Mouse (Mus musculus) limb, embryonic 13.5 days (tissue): ENCODE results near the gene P2rx7. TPM values are rescaled to one million over a fixed set of nuclear protein-coding genes. Genes with fewer than 3 reads are reported as not detected.

ENCODE experiments used
- ATAC-seq: fragments of 200-750 bp; cut with Nextera tagmentation; 2 replicates; pipeline ENCODE4 v1.8.0; 2017; ENCODE audit warnings: low read depth, moderate number of reproducible peaks, moderate TSS enrichment; ENCODE audit not compliant: low FRiP score
- H3K27ac ChIP-seq: fragments of 300-500 bp; sonication (generic); 2 replicates; pipeline ENCODE4 v1.5.1; 2015; ENCODE audit warnings: inconsistent platforms, mild to moderate bottlenecking, moderate library complexity
- H3K27me3 ChIP-seq: fragments of 300-500 bp; sonication (generic); 2 replicates; pipeline ENCODE4 v1.6.1; 2015; ENCODE audit warnings: mild to moderate bottlenecking, inconsistent platforms
- H3K36me3 ChIP-seq: fragments of 300-500 bp; sonication (generic); 2 replicates; pipeline ENCODE4 v1.6.1; 2015; ENCODE audit warnings: inconsistent platforms, mild to moderate bottlenecking, moderate library complexity
- H3K4me1 ChIP-seq: fragments of 300-500 bp; sonication (generic); 2 replicates; pipeline ENCODE4 v1.6.1; 2015; ENCODE audit warnings: inconsistent platforms
- H3K4me2 ChIP-seq: fragments of 300-500 bp; sonication (generic); replicated peaks from 2 replicates; pipeline ENCODE4 v1.6.1; 2015; ENCODE audit warnings: inconsistent platforms, mild to moderate bottlenecking, moderate library complexity
- H3K4me3 ChIP-seq: fragments of 300-500 bp; sonication (generic); 2 replicates; pipeline ENCODE4 v1.5.1; 2015; ENCODE audit warnings: moderate library complexity, mild to moderate bottlenecking, inconsistent platforms
- H3K9ac ChIP-seq: fragments of 300-500 bp; sonication (generic); 2 replicates; pipeline ENCODE4 v1.6.1; 2015; ENCODE audit warnings: mild to moderate bottlenecking, inconsistent platforms
- H3K9me3 ChIP-seq: fragments of 300-500 bp; sonication (generic); 2 replicates; pipeline ENCODE4 v1.6.1; 2016; ENCODE audit warnings: inconsistent platforms
- WGBS: fragments of 180-500 bp; shearing (Covaris S2); methylation state at CpG from one replicate; pipeline ENCODE4 v1.1.7; 2015; 5-methylcytosine and 5-hydroxymethylcytosine counted together
- polyA plus RNA-seq: library from polyadenylated mRNA; unstranded; fragments of >200 nt; fragmentation: Nextera tagmentation; extraction: Ambion mirVana; gene quantifications from 2 replicates; pipeline ENCODE4 v1.2.1, GENCODE M21; 2015

The P2rx7 gene
- polyA plus RNA-seq, 1 experiment from 2014 or later: 1.2 TPM

- Histone ChIP-seq H3K36me3 (no peaks in the 10 kb centered on the region), H3K27me3 (no peaks in the 10 kb centered on the region), H3K9ac (no peak overlapping the region), H3K9me3 (no peaks in the 10 kb centered on the region), H3K4me1 (peaks cover 11% of the 10 kb centered on the region), H3K4me2 (no peak overlapping the region), H3K4me3 (no peak overlapping the region), H3K27ac (no peak overlapping the region)
- WGBS: 83% methylated on average over 14 of the region's 14 CpGs
- no peak for ATAC-seq
Measured at GRCm38 (mm10) chr5:122625565-122626252, 18.0 kb upstream of the P2rx7 start.

- no peak overlapping the region for H3K4me2 ChIP-seq
- no peaks in the 10 kb centered on the region for H3K36me3 ChIP-seq
- no peaks in the 10 kb centered on the region for H3K9me3 ChIP-seq
- H3K27ac ChIP-seq: no peak overlapping the region
- WGBS: 44% methylated on average over 2 of the region's 2 CpGs
- no peaks in the 10 kb centered on the region for H3K4me1 ChIP-seq
- H3K27me3 ChIP-seq: no peaks in the 10 kb centered on the region
- ATAC-seq: peak; percentile 54; the same call in 1 of the 2 replicates
- H3K4me3 ChIP-seq: no peak overlapping the region
- no peak overlapping the region for H3K9ac ChIP-seq
Measured at GRCm38 (mm10) chr5:122627243-122627642, 16.5 kb upstream of the P2rx7 start.

- H3K36me3 ChIP-seq: no peaks in the 10 kb centered on the region
- H3K4me3 ChIP-seq: no peak overlapping the region
- ATAC-seq: no peak
- H3K9me3 ChIP-seq: no peaks in the 10 kb centered on the region
- H3K9ac ChIP-seq: no peak overlapping the region
- H3K4me2 ChIP-seq: no peak overlapping the region
- no peaks in the 10 kb centered on the region for H3K27me3 ChIP-seq
- no peak overlapping the region for H3K27ac ChIP-seq
- H3K4me1 ChIP-seq: no peaks in the 10 kb centered on the region
- WGBS: 79% methylated on average over 8 of the region's 8 CpGs
Measured at GRCm38 (mm10) chr5:122635228-122635627, 8.5 kb upstream of the P2rx7 start.

- no peaks in the 10 kb centered on the region for H3K27me3 ChIP-seq
- no peak overlapping the region for H3K4me2 ChIP-seq
- H3K4me1 ChIP-seq: no peaks in the 10 kb centered on the region
- no peak for ATAC-seq
- no peaks in the 10 kb centered on the region for H3K9me3 ChIP-seq
- no peak overlapping the region for H3K4me3 ChIP-seq
- WGBS: 90% methylated on average over 9 of the region's 9 CpGs
- no peak overlapping the region for H3K27ac ChIP-seq
- H3K9ac ChIP-seq: no peak overlapping the region
- no peaks in the 10 kb centered on the region for H3K36me3 ChIP-seq
Measured at GRCm38 (mm10) chr5:122636308-122636707, 7.4 kb upstream of the P2rx7 start.

GRCm38 (mm10) chr5:122636958-122637357, 6.8 kb upstream of the P2rx7 start:
- Histone ChIP-seq H3K4me3 (peak overlapping the region; percentile 16), H3K27me3 (no peaks in the 10 kb centered on the region), H3K36me3 (no peaks in the 10 kb centered on the region), H3K4me1 (no peaks in the 10 kb centered on the region), H3K4me2 (peak overlapping the region; percentile 45), H3K27ac (no peak overlapping the region), H3K9me3 (no peaks in the 10 kb centered on the region), H3K9ac (0 out of 2 replicates have a peak overlapping the region, but pooled peaks have one; percentile 32)
- no peak for ATAC-seq
- 44% methylated on average over 16 of the region's 16 CpGs for WGBS

- H3K9me3 ChIP-seq: no peaks in the 10 kb centered on the region
- 88% methylated on average over 2 of the region's 2 CpGs for WGBS
- no peaks in the 10 kb centered on the region for H3K36me3 ChIP-seq
- H3K4me1 ChIP-seq: no peaks in the 10 kb centered on the region
- no peak overlapping the region for H3K4me3 ChIP-seq
- no peak overlapping the region for H3K4me2 ChIP-seq
- ATAC-seq: no peak
- no peak overlapping the region for H3K27ac ChIP-seq
- H3K27me3 ChIP-seq: no peaks in the 10 kb centered on the region
- H3K9ac ChIP-seq: no peak overlapping the region
Measured at GRCm38 (mm10) chr5:122638296-122638695, 5.4 kb upstream of the P2rx7 start.

GRCm38 (mm10) chr5:122639517-122639916, 4.2 kb upstream of the P2rx7 start:
- WGBS: 87% methylated on average over 4 of the region's 4 CpGs
- no peak for ATAC-seq

GRCm38 (mm10) chr5:122639986-122640385, 3.7 kb upstream of the P2rx7 start:
- Histone ChIP-seq H3K4me1 (no peaks in the 10 kb centered on the region), H3K27me3 (no peaks in the 10 kb centered on the region), H3K9me3 (no peaks in the 10 kb centered on the region), H3K36me3 (no peaks in the 10 kb centered on the region), H3K9ac (no peak overlapping the region), H3K27ac (no peak overlapping the region), H3K4me3 (no peak overlapping the region), H3K4me2 (no peak overlapping the region)
- WGBS: 86% methylated on average over 5 of the region's 5 CpGs
- ATAC-seq: no peak

More at GRCm38 (mm10) chr5:122639517-122639916, 4.2 kb upstream of the P2rx7 start:
- H3K4me2 ChIP-seq: no peak overlapping the region
- H3K9me3 ChIP-seq: no peaks in the 10 kb centered on the region
- H3K27ac ChIP-seq: no peak overlapping the region
- no peak overlapping the region for H3K4me3 ChIP-seq
- H3K27me3 ChIP-seq: no peaks in the 10 kb centered on the region
- no peaks in the 10 kb centered on the region for H3K4me1 ChIP-seq
- H3K9ac ChIP-seq: no peak overlapping the region
- H3K36me3 ChIP-seq: no peaks in the 10 kb centered on the region

- no peak; the same call in 1 of the 2 replicates for ATAC-seq
- 75% methylated on average over 15 of the region's 15 CpGs for WGBS
- Histone ChIP-seq H3K4me3 (no peak overlapping the region), H3K4me1 (no peaks in the 10 kb centered on the region), H3K27ac (no peak overlapping the region), H3K27me3 (no peaks in the 10 kb centered on the region), H3K4me2 (no peak overlapping the region), H3K9ac (no peak overlapping the region), H3K36me3 (no peaks in the 10 kb centered on the region), H3K9me3 (no peaks in the 10 kb centered on the region)
Measured at GRCm38 (mm10) chr5:122644111-122644607, 448 bp downstream of the P2rx7 start.

GRCm38 (mm10) chr5:122645290-122645689, 1.6 kb downstream of the P2rx7 start:
- H3K9ac ChIP-seq: no peak overlapping the region
- no peak overlapping the region for H3K4me2 ChIP-seq
- H3K27ac ChIP-seq: no peak overlapping the region
- H3K9me3 ChIP-seq: no peaks in the 10 kb centered on the region
- H3K4me3 ChIP-seq: no peak overlapping the region
- H3K4me1 ChIP-seq: no peaks in the 10 kb centered on the region
- 85% methylated on average over 6 of the region's 6 CpGs for WGBS
- no peaks in the 10 kb centered on the region for H3K36me3 ChIP-seq
- no peaks in the 10 kb centered on the region for H3K27me3 ChIP-seq
- ATAC-seq: no peak

GRCm38 (mm10) chr5:122646050-122646449, 2.3 kb downstream of the P2rx7 start:
- H3K4me2 ChIP-seq: no peak overlapping the region
- H3K36me3 ChIP-seq: no peaks in the 10 kb centered on the region
- H3K27ac ChIP-seq: no peak overlapping the region
- no peaks in the 10 kb centered on the region for H3K4me1 ChIP-seq
- H3K9me3 ChIP-seq: no peaks in the 10 kb centered on the region
- H3K4me3 ChIP-seq: no peak overlapping the region
- H3K27me3 ChIP-seq: no peaks in the 10 kb centered on the region
- WGBS: 85% methylated on average over 11 of the region's 11 CpGs
- no peak overlapping the region for H3K9ac ChIP-seq
- ATAC-seq: no peak

- peak; percentile 51; the same call in 1 of the 2 replicates for ATAC-seq
- Histone ChIP-seq H3K36me3 (no peaks in the 10 kb centered on the region), H3K27me3 (no peaks in the 10 kb centered on the region), H3K27ac (peak overlapping the region; percentile 8; the same call in 1 of the 2 replicates), H3K4me1 (0 out of 2 replicates have a peak, but pooled peaks cover 2% of the 10 kb centered on the region), H3K4me3 (no peak overlapping the region), H3K9me3 (no peaks in the 10 kb centered on the region), H3K4me2 (no peak overlapping the region), H3K9ac (no peak overlapping the region)
- WGBS: 67% methylated on average over 9 of the region's 9 CpGs
Measured at GRCm38 (mm10) chr5:122647256-122647924, 3.7 kb downstream of the P2rx7 start.
